Comparison of ENCODE assay signal across 10 mouse cellular contexts in genomic region chr19:40307550-40307949, GRCm38 (mm10). TPM values are rescaled to one million over a fixed set of nuclear protein-coding genes. Genes with fewer than 3 reads are reported as not detected.
DNase-seq lines count a peak whose midpoint lies in the region; ATAC-seq and TF ChIP-seq lines count a peak whose summit lies in the region.
"Had no signal": no experiment of that assay in that cellular context is flagged by ENCODE, and none has a peak within 500 bp of the region (broad histone marks: within the 10 kb centered on the region; RNA-seq: fewer than 3 reads in every experiment).

No protein-coding gene starts in this region.

- H3K36me3 ChIP-seq in liver, postnatal 0 days (replicated peaks; ENCODE audit: insufficient read depth, low read length), result peaks cover 6% of the 10 kb centered on the region
- peaks cover 5% of the 10 kb centered on the region; the same call in 1 of the 2 replicates for H3K36me3 ChIP-seq in liver, embryonic 11.5 days (ENCODE audit: control insufficient read depth, insufficient read depth, low read length)
- peaks cover 31% of the 10 kb centered on the region for H3K36me3 ChIP-seq in heart, embryonic 12.5 days
- H3K36me3 ChIP-seq in stomach, embryonic 15.5 days, result no peaks in the 10 kb centered on the region

- 0 out of 2 replicates have a peak, but pooled peaks cover 2% of the 10 kb centered on the region for H3K4me1 ChIP-seq in liver, postnatal 0 days (ENCODE audit: insufficient read depth)
- peaks cover 11% of the 10 kb centered on the region for H3K4me1 ChIP-seq in liver, embryonic 11.5 days (replicated peaks; ENCODE audit: control insufficient read depth, insufficient read depth, low read length)
- peaks cover 38% of the 10 kb centered on the region for H3K4me1 ChIP-seq in heart, embryonic 12.5 days (replicated peaks)
- no peaks in the 10 kb centered on the region for H3K4me1 ChIP-seq in stomach, embryonic 15.5 days

- no peak overlapping the region for H3K4me3 ChIP-seq in liver, postnatal 0 days (ENCODE audit: low read depth, low read length)
- no peak overlapping the region for H3K4me3 ChIP-seq in liver, embryonic 11.5 days (ENCODE audit: low read depth, low read length)
- H3K4me3 ChIP-seq in heart, embryonic 12.5 days, result no peak overlapping the region
- no peak overlapping the region for H3K4me3 ChIP-seq in stomach, embryonic 15.5 days (replicated peaks)

- peak overlapping the region; percentile 23; the same call in 1 of the 2 replicates for H3K27ac ChIP-seq in liver, postnatal 0 days (ENCODE audit: low read depth)
- no peak overlapping the region for H3K27ac ChIP-seq in liver, embryonic 11.5 days (ENCODE audit: low read depth, low read length)
- peak overlapping the region; percentile 6; the same call in 1 of the 2 replicates for H3K27ac ChIP-seq in heart, embryonic 12.5 days (ENCODE audit: poor library complexity, severe bottlenecking)
- no peak overlapping the region for H3K27ac ChIP-seq in stomach, embryonic 15.5 days

- 71% methylated on average over 7 of the region's 7 CpGs for WGBS in liver, postnatal 0 days (ENCODE audit: insufficient replicate concordance)
- WGBS in liver, embryonic 11.5 days, result 76% methylated on average over 7 of the region's 7 CpGs
- 72% methylated on average over 7 of the region's 7 CpGs for WGBS in heart, embryonic 12.5 days
- WGBS in stomach, embryonic 15.5 days, result 70% methylated on average over 7 of the region's 7 CpGs

- DNase-seq in liver, postnatal 0 days, result peak; percentile 40
- no peak for DNase-seq in liver, embryonic 11.5 days (ENCODE audit: low spot score)
- DNase-seq in cerebellum, adult 18-20 months, result peak; percentile 38 to 45
- no peak for DNase-seq in kidney, postnatal 14 days
- no peak for DNase-seq in urinary bladder, postnatal 14 days (ENCODE audit: low spot score)
- DNase-seq in kidney, postnatal 10 days, result no peak
- DNase-seq: midbrain, embryonic 14.5 days had no signal

- H3K9ac ChIP-seq in liver, postnatal 0 days (replicated peaks), result no peak overlapping the region
- no peak overlapping the region for H3K9ac ChIP-seq in liver, embryonic 11.5 days (ENCODE audit: low read depth, low read length)
- no peak overlapping the region for H3K9ac ChIP-seq in heart, embryonic 12.5 days
- no peak overlapping the region for H3K9ac ChIP-seq in stomach, embryonic 15.5 days

- TF ChIP-seq EP300 in liver, postnatal 0 days (IDR thresholded peaks at IDR 0.05; ENCODE audit: low read depth), result 0 out of 2 replicates have a peak, but pooled peaks have one; percentile 16

- no peaks in the 10 kb centered on the region for H3K27me3 ChIP-seq in liver, postnatal 0 days (ENCODE audit: insufficient read depth, low read length)
- no peaks in the 10 kb centered on the region for H3K27me3 ChIP-seq in liver, embryonic 11.5 days (replicated peaks; ENCODE audit: control insufficient read depth, insufficient read depth, low read length)
- no peaks in the 10 kb centered on the region for H3K27me3 ChIP-seq in heart, embryonic 12.5 days (replicated peaks)
- H3K27me3 ChIP-seq in stomach, embryonic 15.5 days (replicated peaks), result no peaks in the 10 kb centered on the region
- H3K27me3 ChIP-seq: Patski had no signal

- TF ChIP-seq CTCF in liver, postnatal 0 days (IDR thresholded peaks at IDR 0.05; ENCODE audit: low read depth), result no peak

- H3K9me3 ChIP-seq in liver, postnatal 0 days (ENCODE audit: low read length), result no peaks in the 10 kb centered on the region
- H3K9me3 ChIP-seq in liver, embryonic 11.5 days (ENCODE audit: control insufficient read depth, low read length), result no peaks in the 10 kb centered on the region
- no peaks in the 10 kb centered on the region for H3K9me3 ChIP-seq in heart, embryonic 12.5 days (replicated peaks)
- no peaks in the 10 kb centered on the region for H3K9me3 ChIP-seq in stomach, embryonic 15.5 days

- peak; percentile 87 for ATAC-seq in liver, postnatal 0 days
- ATAC-seq in liver, embryonic 11.5 days (replicated peaks; ENCODE audit: low FRiP score), result no peak
- no peak for ATAC-seq in heart, embryonic 12.5 days (ENCODE audit: insufficient number of reproducible peaks, low FRiP score)
- peak; percentile 59; the same call in 1 of the 2 replicates for ATAC-seq in stomach, embryonic 15.5 days (ENCODE audit: insufficient read depth, low FRiP score, low read depth)
- ATAC-seq: Patski had no signal

- H3K4me2 ChIP-seq in liver, postnatal 0 days (ENCODE audit: low read depth, low read length), result no peak overlapping the region
- no peak overlapping the region for H3K4me2 ChIP-seq in liver, embryonic 11.5 days
- H3K4me2 ChIP-seq in heart, embryonic 12.5 days, result no peak overlapping the region
- H3K4me2 ChIP-seq in stomach, embryonic 15.5 days, result no peak overlapping the region

RNA-seq across cellular contexts. Expression of gene Pdlim1, which starts 35.9 kb away (rescaled TPM):
- polyA plus RNA-seq in liver, postnatal 0 days (2015; fragmentation: Nextera tagmentation; extraction: Ambion mirVana), result 80.4 and 82.1 TPM in 2 replicates
- polyA plus RNA-seq in liver, embryonic 11.5 days (2014; fragmentation: Nextera tagmentation; extraction: Ambion mirVana), result 116 and 118 TPM in 2 replicates
- polyA plus RNA-seq in heart, embryonic 12.5 days (2016; fragmentation: Nextera tagmentation; extraction: Ambion mirVana), result 311 and 316 TPM in 2 replicates
- polyA plus RNA-seq in stomach, embryonic 15.5 days (2015; fragmentation: Nextera tagmentation; extraction: Ambion mirVana), result 192 and 198 TPM in 2 replicates

Comparison
In these comparisons a context has a peak if more than half of its experiments do, and no peak if none do; other contexts are left out.
1. ATAC-seq: peak in liver, postnatal 0 days (single experiment) and stomach, embryonic 15.5 days (single experiment); none in liver, embryonic 11.5 days (single experiment) and heart, embryonic 12.5 days (single experiment).
2. DNase-seq: peak in liver, postnatal 0 days (single experiment) and cerebellum, adult 18-20 months (2 of 2); none in liver, embryonic 11.5 days (single experiment), kidney, postnatal 14 days (single experiment), urinary bladder, postnatal 14 days (single experiment) and kidney, postnatal 10 days (single experiment).
3. H3K27ac ChIP-seq: peak in liver, postnatal 0 days (single experiment) and heart, embryonic 12.5 days (single experiment); none in liver, embryonic 11.5 days (single experiment) and stomach, embryonic 15.5 days (single experiment).